Mouse (Mus musculus): ENCODE measurements around the gene Hspa8.
"Not testable (repeated sequence)": the region's sequence is repeated elsewhere in the genome, so short reads cannot be mapped to it uniquely, and the experiment has no call there.

- not testable (repeated sequence) for TF ChIP-seq CTCF (IDR thresholded peaks at IDR 0.05; ENCODE audit: borderline replicate concordance, control insufficient read depth, extremely low read depth, insufficient read depth, low read length, poor library complexity); POLR2A (IDR thresholded peaks at IDR 0.05; ENCODE audit: control insufficient read depth, extremely low read depth, insufficient read depth, low read length, poor library complexity)
These were observed 14.0 kb upstream of the Hspa8 start for GRCm38 (mm10) chr9:40786820-40787219.
